Mouse (Mus musculus) adrenal gland, adult (tissue): ENCODE results near the gene Obscn.
A peak's percentile ranks its signal among the peaks of the same experiment; 100 is the strongest.

Source experiments
- DNase-seq, 2 experiments: peaks; one replicate each; pipeline ENCODE4 v3.0.0; 2022 to 2023; ENCODE audit warnings: low spot score in 1 of 2; ENCODE audit not compliant: inconsistent age in 2 of 2

Gene Obscn

GRCm38 (mm10) chr11:59142962-59143361, 6.8 kb upstream of the Obscn start:
- no peak for DNase-seq

DNA sequence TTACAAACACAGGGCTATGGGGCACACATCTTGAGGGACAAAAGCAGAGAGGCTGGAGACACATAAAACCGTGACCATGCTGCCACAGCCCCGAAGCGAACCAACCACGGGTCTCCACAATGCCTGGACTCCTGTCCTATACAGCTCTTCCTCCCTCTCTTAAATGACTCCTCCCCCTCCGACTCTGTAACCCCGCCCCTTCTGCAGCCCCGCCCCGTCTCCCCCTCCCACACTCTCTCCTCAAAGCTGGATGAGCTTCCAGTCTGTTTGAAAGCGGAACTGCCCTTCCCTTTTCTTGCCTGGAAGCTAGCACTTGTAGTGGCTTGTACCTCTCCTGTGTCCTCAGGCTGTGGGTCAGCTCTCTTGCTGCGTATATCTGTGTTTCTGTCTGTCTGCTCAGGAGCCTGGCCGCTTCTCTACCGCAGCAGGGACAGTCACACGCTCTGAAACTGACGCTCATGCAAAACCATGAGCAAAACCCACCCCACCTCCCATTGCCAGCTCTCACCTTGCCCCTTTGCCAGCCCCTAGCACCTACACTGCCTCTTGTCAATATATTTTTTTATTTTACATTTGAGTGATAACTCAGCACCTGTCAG, 5.7 kb upstream of the Obscn start:
- no peak for DNase-seq

GRCm38 (mm10) chr11:59138537-59139486, 2.6 kb upstream of the Obscn start:
- DNase-seq, result no peak

DNA sequence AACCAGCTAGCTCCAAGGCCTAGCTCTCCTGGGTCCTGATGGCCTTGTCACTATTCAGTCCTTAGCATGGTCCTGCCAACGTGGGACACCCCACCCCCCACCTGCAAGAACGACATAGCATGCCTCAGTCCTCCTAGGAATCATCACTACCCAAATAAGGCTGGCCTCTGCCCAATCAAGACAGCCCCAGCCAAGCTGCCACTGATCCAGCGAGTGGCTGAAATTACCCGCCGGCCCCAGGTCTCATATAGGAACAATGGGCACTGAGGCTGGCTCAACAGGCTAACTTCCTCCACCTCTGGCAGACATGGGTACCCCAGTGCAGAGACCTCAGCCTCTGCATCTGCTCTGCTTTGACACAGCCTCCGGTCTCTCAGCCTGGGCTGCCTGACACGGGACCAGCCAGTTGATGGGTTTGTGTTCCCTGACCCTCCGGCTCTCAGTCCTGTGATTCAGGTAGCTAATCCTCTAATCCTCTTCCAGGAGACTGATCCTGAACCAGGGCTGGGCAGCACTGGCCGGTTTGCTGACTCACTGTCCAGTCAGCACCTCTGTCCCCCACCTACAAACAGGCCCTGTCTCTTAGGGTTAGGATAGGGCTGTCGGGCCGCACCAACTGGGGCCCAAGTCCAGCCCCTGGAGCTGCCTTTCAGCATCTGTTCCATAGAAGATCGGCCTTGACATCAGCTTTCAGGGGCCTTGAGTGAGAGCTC, 948 bp upstream of the Obscn start:
- DNase-seq, result no peak

GRCm38 (mm10) chr11:59135051-59135820, 966 bp downstream of the Obscn start:
- DNase-seq, result peak in 1 of 2 experiments; percentile 19

- peak in 1 of 2 experiments; percentile 44 for DNase-seq
Observed at GRCm38 (mm10) chr11:59134373-59134997, 1.7 kb downstream of the Obscn start.

- DNase-seq, result no peak
Observed at GRCm38 (mm10) chr11:59132065-59132464, 4.1 kb downstream of the Obscn start.

- DNase-seq, result no peak
Observed at GRCm38 (mm10) chr11:59131348-59131919, 4.8 kb downstream of the Obscn start.

- no peak for DNase-seq
Observed at GRCm38 (mm10) chr11:59130782-59131181, 5.4 kb downstream of the Obscn start.

DNA sequence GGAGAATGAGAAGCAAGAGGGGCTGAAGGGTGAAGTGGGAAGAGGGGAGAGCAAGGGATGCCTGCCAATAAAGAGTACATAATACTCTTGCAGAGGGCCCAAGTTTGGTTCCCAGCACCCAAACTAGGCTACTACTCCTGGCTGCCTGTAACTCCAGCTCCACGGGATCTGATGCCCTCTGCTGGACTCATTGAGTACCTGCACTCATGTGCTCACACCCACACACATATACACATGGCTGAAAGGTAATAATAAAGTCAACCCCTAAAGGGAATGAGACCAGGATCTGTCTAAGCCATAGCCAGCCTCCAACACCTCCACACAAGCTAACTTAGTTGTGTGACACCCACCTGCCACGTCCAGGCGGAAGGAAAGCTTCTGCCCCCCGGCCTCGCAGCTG, 30.3 kb downstream of the Obscn start:
- DNase-seq, result no peak

DNA sequence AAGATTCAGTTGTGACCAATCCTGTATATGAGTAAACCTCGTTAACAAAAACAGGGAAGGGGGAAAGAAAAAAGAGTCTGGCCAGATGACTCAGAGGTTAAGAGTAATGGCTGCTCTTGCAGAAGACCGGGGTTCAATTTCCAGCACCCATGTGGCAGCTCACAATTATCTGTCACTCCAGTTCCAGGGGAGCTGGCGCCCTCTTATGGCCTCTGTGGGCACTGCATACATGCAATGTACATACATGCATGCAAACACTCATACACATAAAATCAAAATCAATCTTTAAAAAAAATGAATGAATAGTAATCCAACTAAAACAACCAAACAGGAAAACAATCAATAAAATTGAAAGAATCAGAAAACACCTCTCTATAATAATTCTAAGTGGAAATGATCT, 33.9 kb downstream of the Obscn start:
- DNase-seq, result no peak

DNA sequence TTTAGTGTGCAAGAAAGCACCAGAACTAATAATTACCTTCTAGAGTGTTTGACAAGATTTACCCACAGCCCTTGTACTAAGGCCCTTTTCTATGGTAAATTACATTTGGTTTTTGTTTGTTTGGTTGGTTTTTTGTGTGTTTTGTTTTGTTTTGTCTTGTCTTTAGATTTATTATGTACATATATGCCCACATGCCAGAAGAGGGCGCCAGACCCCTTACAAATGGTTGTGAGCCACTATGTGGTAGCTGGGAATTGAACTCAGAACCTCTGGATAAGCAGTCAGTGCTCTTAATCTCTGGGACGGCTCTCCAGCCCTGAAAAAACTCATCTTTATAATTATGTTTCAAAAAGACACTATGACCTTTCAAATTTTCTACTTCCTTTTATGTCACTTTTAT, 37.9 kb downstream of the Obscn start:
- peak; percentile 37 to 78 for DNase-seq

- no peak for DNase-seq
Observed at GRCm38 (mm10) chr11:59097770-59098169, 38.4 kb downstream of the Obscn start.

DNA sequence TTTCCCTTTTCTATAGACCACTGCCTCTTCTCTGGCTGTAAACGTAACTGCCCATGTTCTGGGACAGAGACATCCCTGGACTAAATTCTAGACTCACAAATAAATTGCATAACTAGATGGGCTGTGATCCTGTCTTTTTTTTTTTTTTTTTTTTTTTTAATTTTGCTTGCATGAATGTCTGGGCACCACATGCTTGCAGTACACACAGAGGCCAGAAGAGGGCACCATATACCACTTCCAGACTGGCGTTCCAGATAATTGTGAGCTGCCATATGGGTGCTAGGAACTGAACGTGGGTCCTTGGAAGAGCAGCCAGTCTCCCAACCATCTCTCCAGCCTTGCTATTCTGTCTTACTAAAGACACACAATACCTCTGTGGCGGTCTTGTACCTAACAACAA, 42.0 kb downstream of the Obscn start:
- no peak for DNase-seq

DNA sequence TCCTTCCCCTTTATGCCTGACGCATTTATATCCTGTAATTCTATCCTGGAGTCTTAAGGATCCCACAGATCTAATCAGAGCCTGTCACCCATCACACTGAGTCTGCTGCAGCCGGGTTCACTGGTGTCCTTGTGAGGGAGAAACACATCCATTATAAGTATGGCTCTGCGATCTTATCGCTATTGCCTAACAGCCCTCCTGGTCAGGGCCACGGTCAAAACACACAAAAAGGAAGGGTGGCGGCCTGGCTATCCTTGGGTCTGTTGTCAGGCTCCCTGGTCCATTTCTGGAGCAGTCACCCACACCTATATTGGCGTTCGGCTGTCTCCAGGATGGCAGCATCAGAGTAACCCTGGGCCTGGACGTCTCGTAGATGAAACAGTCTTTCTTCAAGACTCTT, 48.6 kb downstream of the Obscn start:
- peak; percentile 45 to 74 for DNase-seq

DNA sequence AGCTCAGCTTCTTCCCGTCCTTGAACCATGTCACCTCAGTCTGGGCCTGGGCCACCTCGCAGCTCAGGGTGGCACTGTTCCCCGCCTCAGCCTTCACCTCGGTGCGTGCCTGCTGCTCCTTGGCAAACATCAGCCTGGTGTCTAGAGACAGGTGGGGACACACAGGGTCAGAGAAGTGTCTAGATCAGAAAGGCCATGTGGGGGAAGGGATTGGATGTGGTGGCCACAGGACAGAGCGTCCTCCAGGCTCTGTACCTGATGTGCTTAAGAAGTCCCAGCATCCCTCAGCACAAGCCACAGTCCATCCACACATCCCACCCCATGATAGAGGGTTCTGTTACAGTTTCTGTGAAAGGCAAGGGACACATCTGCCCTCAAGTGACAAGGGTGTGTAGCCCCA, 51.0 kb downstream of the Obscn start:
- no peak for DNase-seq

DNA sequence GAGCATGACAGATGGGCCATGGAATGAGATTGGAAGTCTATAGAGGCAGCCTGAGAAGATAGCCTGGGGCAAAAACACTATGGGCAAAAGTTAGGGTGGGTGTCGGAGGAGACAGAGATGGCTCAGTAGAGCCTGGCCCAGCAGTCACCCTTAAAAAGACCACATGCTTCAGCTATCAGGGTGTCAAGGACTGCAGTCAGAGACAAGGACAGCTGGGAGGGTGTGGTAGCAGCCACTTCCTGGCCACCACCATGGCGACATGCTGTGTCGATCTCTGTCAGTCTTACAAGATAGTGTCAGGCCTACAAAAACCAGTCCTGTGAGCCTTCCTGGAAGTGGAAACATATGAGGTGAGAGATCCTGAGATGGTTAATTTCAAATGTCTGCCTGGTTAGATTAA, 53.1 kb downstream of the Obscn start:
- peak in 1 of 2 experiments; percentile 35 for DNase-seq

DNA sequence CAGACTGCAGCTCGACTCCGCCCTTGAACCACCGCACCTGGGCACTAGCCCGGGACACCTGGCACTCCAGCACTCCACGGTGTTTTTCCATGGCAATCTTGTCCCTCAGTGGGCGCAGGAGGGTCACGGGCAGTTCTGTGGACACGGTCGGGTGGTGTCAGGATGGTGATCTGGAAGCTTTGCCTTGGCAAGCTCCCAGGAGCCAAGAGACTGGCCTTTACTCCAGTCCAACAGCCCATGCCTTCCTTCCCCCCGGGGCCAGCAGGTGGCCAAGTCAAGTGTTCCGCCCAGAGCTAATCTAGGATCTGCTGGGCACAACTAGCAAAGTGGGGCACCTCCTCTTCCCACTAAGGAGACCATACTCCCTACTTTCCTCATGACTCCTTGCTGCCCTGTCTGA, 57.9 kb downstream of the Obscn start:
- no peak for DNase-seq

GRCm38 (mm10) chr11:59070321-59070720, 65.9 kb downstream of the Obscn start:
- no peak for DNase-seq

- DNase-seq, result no peak
Observed at GRCm38 (mm10) chr11:59068922-59069321, 67.3 kb downstream of the Obscn start.
